Mouse (Mus musculus) kidney, embryonic 14.5 days (tissue): ENCODE results near the gene Dnah12. TPM values are rescaled to one million over a fixed set of nuclear protein-coding genes. Genes with fewer than 3 reads are reported as not detected.

Experiments
- ATAC-seq: fragments of 200-750 bp; cut with Nextera tagmentation; 2 replicates; pipeline ENCODE4 v1.8.0; 2017; ENCODE audit warnings: moderate number of reproducible peaks, mild to moderate bottlenecking, moderate TSS enrichment, moderate library complexity; ENCODE audit not compliant: low FRiP score, low TSS enrichment
- H3K27ac ChIP-seq: fragments of 300-500 bp; sonication (generic); 2 replicates; pipeline ENCODE4 v1.5.1; 2014; ENCODE audit warnings: low read depth, mild to moderate bottlenecking, low read length, moderate library complexity, mixed read lengths
- H3K27me3 ChIP-seq: fragments of 300-500 bp; sonication (generic); 2 replicates; pipeline ENCODE4 v1.6.1; 2014; ENCODE audit warnings: mild to moderate bottlenecking, low read length; ENCODE audit not compliant: control insufficient read depth, insufficient read depth
- H3K36me3 ChIP-seq: fragments of 300-500 bp; sonication (generic); 2 replicates; pipeline ENCODE4 v1.6.1; 2014; ENCODE audit warnings: low read length, mixed read lengths; ENCODE audit not compliant: control insufficient read depth, insufficient read depth
- H3K4me1 ChIP-seq: fragments of 300-500 bp; sonication (generic); 2 replicates; pipeline ENCODE4 v1.6.1; 2014; ENCODE audit warnings: low read length, mixed read lengths; ENCODE audit not compliant: control insufficient read depth, insufficient read depth
- H3K4me2 ChIP-seq: fragments of 300-500 bp; sonication (generic); replicated peaks from 2 replicates; pipeline ENCODE4 v1.6.1; 2014; ENCODE audit warnings: low read depth, mild to moderate bottlenecking, low read length
- H3K4me3 ChIP-seq: fragments of 300-500 bp; sonication (generic); 2 replicates; pipeline ENCODE4 v1.5.1; 2014; ENCODE audit warnings: mild to moderate bottlenecking, low read length
- H3K9ac ChIP-seq: fragments of 300-500 bp; sonication (generic); 2 replicates; pipeline ENCODE4 v1.6.1; 2014; ENCODE audit warnings: low read depth, mild to moderate bottlenecking, low read length, moderate library complexity
- H3K9me3 ChIP-seq: fragments of 300-500 bp; sonication (generic); 2 replicates; pipeline ENCODE4 v1.6.1; 2016; ENCODE audit warnings: low read length; ENCODE audit not compliant: control insufficient read depth
- WGBS: fragments of 180-500 bp; shearing (Covaris S2); extraction: QIAGEN DNeasy Blood & Tissue Kit; methylation state at CpG from one replicate; pipeline ENCODE4 v1.1.7; 2014; 5-methylcytosine and 5-hydroxymethylcytosine counted together
- microRNA-seq: library from miRNA; unstranded; fragments of <30 nt; microRNA quantifications from one replicate; pipeline ENCODE4, GENCODE M21; 2016
- polyA plus RNA-seq: library from polyadenylated mRNA; unstranded; fragments of >200 nt; fragmentation: Nextera tagmentation; extraction: Ambion mirVana; gene quantifications from 2 replicates; pipeline ENCODE4 v1.2.1, GENCODE M21; 2014

Gene Dnah12
- polyA plus RNA-seq, 1 experiment from 2014 or later = 0.01 TPM

DNA sequence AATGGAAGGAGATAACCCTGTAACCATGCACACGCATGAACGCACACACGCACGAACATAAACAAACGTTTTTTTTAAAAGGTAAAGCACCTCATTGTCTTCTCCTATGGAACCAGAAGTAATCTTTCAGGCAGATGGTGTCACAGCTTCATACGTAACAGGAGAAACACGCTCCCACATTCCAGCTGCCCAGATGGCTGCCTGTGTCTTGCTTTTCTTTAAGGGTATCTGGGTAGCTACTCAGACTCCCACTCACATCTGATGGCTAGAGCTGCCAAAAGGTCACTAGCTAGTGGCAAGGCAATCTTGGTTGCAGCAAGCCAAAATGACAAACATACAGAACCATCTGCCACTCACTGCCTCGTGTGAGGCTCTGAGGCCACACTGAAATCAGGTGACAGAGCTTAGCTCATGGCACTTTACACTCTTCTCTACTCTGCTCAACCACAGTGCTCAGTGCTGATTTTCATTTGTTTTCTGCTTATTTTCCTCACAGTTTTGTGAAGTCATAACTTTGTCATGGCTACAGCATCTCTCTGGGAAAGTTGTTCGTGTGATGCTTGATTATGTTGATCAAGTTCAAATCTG lies 220.7 kb downstream of the Dnah12 start:
- no peak overlapping the region for H3K4me2 ChIP-seq
- no peaks in the 10 kb centered on the region for H3K4me1 ChIP-seq
- H3K9me3 ChIP-seq = no peaks in the 10 kb centered on the region
- H3K27ac ChIP-seq = no peak overlapping the region
- H3K9ac ChIP-seq = no peak overlapping the region
- 40% methylated on average over 9 of the region's 9 CpGs for WGBS
- ATAC-seq = peak; percentile 86; the same call in 1 of the 2 replicates
- H3K4me3 ChIP-seq = no peak overlapping the region
- no peaks in the 10 kb centered on the region for H3K27me3 ChIP-seq
- no peaks in the 10 kb centered on the region; the same call in 1 of the 2 replicates for H3K36me3 ChIP-seq

DNA sequence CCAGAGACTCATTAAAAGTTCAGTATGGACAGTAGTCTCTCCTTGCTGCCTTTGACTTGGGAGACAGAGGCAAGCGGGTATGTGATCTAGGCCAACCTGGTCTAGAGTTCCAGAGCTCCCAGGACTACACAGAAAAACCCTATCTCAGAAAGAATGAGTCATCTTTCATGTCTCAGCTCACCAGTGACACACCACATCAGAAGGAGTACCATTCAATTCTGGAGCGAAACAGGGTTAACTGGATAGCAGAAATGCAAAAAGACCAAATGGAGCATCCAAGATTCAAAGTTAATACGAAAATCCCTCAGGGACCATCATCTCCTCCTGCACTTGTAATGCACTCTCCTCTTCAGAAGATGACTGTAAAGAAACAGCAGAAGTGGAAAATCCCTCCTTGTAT lies 226.2 kb downstream of the Dnah12 start:
- H3K27me3 ChIP-seq = no peaks in the 10 kb centered on the region
- no peak for ATAC-seq
- peaks cover 29% of the 10 kb centered on the region for H3K36me3 ChIP-seq
- no peak overlapping the region for H3K4me3 ChIP-seq
- no peak overlapping the region for H3K4me2 ChIP-seq
- no peak overlapping the region for H3K9ac ChIP-seq
- H3K9me3 ChIP-seq = no peaks in the 10 kb centered on the region
- no peaks in the 10 kb centered on the region for H3K4me1 ChIP-seq
- WGBS = 92% methylated on average over 3 of the region's 3 CpGs
- H3K27ac ChIP-seq = no peak overlapping the region

DNA sequence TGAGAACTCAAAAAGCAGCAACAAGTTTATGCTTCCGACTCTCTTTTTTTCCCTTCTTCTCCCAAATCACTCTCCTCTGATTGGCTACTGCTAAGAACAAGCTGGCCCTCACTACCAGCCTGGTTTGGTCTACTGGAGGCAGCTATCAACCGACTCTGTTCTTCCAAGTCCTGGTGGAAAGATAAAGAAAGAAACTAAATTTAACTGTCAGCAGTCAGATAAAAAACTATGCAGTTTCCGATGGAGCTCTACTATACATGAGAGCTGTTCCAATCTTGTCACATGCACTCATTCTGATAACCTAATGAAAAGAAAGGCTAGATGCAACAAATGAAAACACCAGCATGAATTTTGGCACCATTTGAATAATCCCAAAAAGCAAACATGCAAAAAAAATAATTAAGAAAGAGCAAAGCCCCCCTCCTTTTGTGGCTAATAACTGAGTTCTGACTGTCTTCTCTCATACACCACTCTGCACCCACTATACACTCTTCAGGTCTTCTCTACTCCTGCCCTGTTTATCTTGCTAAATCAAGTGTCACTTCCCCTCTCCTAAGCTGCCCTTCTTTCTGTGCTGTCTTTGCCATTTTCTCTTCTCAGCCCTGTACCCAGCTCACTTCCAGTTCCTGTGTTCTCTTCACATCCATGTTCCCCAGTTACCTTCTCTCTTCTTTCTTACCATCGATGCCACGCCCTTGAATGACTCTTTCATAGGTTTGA lies 230.8 kb downstream of the Dnah12 start:
- Histone ChIP-seq H3K9ac (no peak overlapping the region), H3K4me2 (no peak overlapping the region), H3K36me3 (peaks cover 46% of the 10 kb centered on the region), H3K4me3 (no peak overlapping the region), H3K27ac (no peak overlapping the region), H3K4me1 (no peaks in the 10 kb centered on the region), H3K9me3 (no peaks in the 10 kb centered on the region), H3K27me3 (no peaks in the 10 kb centered on the region)
- 92% methylated on average over 5 of the region's 5 CpGs for WGBS
- ATAC-seq = no peak

DNA sequence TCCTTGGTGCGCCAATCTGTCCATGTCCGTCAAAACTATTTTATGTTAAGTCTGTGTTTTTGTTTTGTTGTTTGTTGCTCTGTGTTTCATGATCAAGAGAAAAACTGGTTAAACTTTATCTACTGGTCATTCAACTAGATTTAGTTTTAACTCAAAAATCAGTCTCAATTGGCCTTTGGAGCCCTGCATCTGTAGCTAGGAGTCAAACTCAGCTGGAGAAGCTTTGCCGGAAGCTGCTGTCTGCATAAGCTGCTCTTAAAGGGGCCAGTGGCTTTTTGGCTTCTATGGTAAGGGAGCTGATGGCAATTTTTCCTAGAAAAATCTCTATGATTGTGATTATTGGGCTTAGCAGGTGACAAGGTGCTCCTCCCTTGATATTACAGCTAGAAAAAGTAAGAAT lies 241.8 kb downstream of the Dnah12 start:
- H3K4me3 ChIP-seq = no peak overlapping the region
- no peak overlapping the region for H3K4me2 ChIP-seq
- no peak overlapping the region for H3K9ac ChIP-seq
- ATAC-seq = no peak
- H3K9me3 ChIP-seq = no peaks in the 10 kb centered on the region
- H3K36me3 ChIP-seq = peaks cover 11% of the 10 kb centered on the region; the same call in 1 of the 2 replicates
- 88% methylated on average over 3 of the region's 3 CpGs for WGBS
- H3K27ac ChIP-seq = no peak overlapping the region
- no peaks in the 10 kb centered on the region for H3K4me1 ChIP-seq
- H3K27me3 ChIP-seq = no peaks in the 10 kb centered on the region

DNA sequence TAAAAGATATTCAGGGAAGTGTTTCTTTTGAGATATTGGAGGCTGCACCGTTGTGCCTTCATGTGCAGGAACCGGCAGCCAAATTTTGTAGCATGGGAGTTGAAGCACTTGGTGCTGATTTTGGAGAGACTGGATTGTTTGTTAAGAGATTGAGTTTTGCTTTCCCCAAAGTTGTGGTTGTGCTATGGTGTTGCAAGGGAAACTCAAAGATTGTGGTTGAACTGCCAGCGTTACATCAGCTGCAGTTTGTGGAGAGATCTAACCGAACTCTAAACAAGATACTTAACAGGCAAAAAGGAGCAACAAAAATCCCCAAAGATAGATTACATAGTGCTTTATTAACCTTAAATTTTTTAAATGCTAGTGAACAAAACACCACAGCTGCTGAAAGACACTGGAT lies 242.5 kb downstream of the Dnah12 start:
- no peak for ATAC-seq
- WGBS = 95% methylated on average over 4 of the region's 4 CpGs
- H3K9me3 ChIP-seq = no peaks in the 10 kb centered on the region
- no peak overlapping the region for H3K9ac ChIP-seq
- no peak overlapping the region for H3K27ac ChIP-seq
- H3K4me1 ChIP-seq = no peaks in the 10 kb centered on the region
- no peak overlapping the region for H3K4me3 ChIP-seq
- H3K4me2 ChIP-seq = no peak overlapping the region
- H3K27me3 ChIP-seq = no peaks in the 10 kb centered on the region
- peaks cover 17% of the 10 kb centered on the region for H3K36me3 ChIP-seq

Small RNA genes within 50 kb of the gene (microRNA-seq; reads per million reads assigned to microRNA genes)
- gene Mir7672 = not detected

Other genes with a start within 250 kb of the Dnah12 start
- gene Slmap, start 158.3 kb upstream of the Dnah12 start, polyA plus RNA-seq = 19.5 and 26.8 TPM in 2 replicates
- gene Dennd6a, start 119.4 kb upstream of the Dnah12 start, polyA plus RNA-seq = 41.8 and 46.3 TPM in 2 replicates
- 549 and 626 TPM in 2 replicates for gene Arf4, start 55.2 kb upstream of the Dnah12 start, polyA plus RNA-seq
- gene Pde12, start 23.4 kb upstream of the Dnah12 start, polyA plus RNA-seq = 11.3 and 12.5 TPM in 2 replicates
- 0.13 and 0.26 TPM in 2 replicates for gene Asb14, start 201.3 kb downstream of the Dnah12 start, polyA plus RNA-seq